Comparison of ENCODE assay signal across 27 mouse cellular contexts in genomic region chr7:142959752-142960151, GRCm38 (mm10). TPM values are rescaled to one million over a fixed set of nuclear protein-coding genes. Genes with fewer than 3 reads are reported as not detected.
"Had no signal": no experiment of that assay in that cellular context is flagged by ENCODE, and none has a peak within 500 bp of the region (broad histone marks: within the 10 kb centered on the region; RNA-seq: fewer than 3 reads in every experiment).

No protein-coding gene starts in this region.

- DNase-seq: gastrocnemius, postnatal 14 days; gastrocnemius, postnatal 36 days; heart, adult 11 months; heart, adult 2 months; heart, postnatal 14 days; heart, postnatal 36 days; kidney, adult 11 months; kidney, adult 2 months; kidney, adult 9 months; kidney, postnatal 14 days; kidney, postnatal 36 days; layer of hippocampus, adult 9-11 months; layer of hippocampus, postnatal 36 days; left cerebral cortex, postnatal 4 days had no signal

- H3K36me3 ChIP-seq: heart, embryonic 13.5 days; heart, embryonic 15.5 days; hindbrain, embryonic 15.5 days; kidney, embryonic 15.5 days; limb, embryonic 13.5 days; limb, embryonic 15.5 days; liver, embryonic 12.5 days had no signal

- H3K4me3 ChIP-seq: heart, adult 2 months; heart, embryonic 13.5 days; heart, embryonic 15.5 days; hindbrain, embryonic 15.5 days; kidney, embryonic 15.5 days; limb, embryonic 13.5 days; limb, embryonic 15.5 days; liver, embryonic 12.5 days had no signal

- H3K9ac ChIP-seq: heart, embryonic 13.5 days; heart, embryonic 15.5 days; hindbrain, embryonic 15.5 days; kidney, embryonic 15.5 days; limb, embryonic 13.5 days; limb, embryonic 15.5 days; liver, embryonic 12.5 days had no signal

- ATAC-seq: hindbrain, postnatal 0 days; intestine, embryonic 16.5 days; liver, embryonic 12.5 days had no signal

- H3K4me2 ChIP-seq: heart, embryonic 11.5 days; heart, embryonic 13.5 days; heart, embryonic 15.5 days; hindbrain, embryonic 15.5 days; kidney, embryonic 15.5 days; limb, embryonic 13.5 days; limb, embryonic 15.5 days; liver, embryonic 12.5 days had no signal

- H3K4me1 ChIP-seq: heart, embryonic 13.5 days; heart, embryonic 15.5 days; hindbrain, embryonic 15.5 days; kidney, embryonic 15.5 days; limb, embryonic 15.5 days; liver, embryonic 12.5 days had no signal

- H3K27ac ChIP-seq: heart, adult 2 months; heart, embryonic 13.5 days; heart, embryonic 15.5 days; hindbrain, embryonic 15.5 days; hindbrain, postnatal 0 days; kidney, embryonic 15.5 days; kidney, postnatal 0 days; limb, embryonic 13.5 days; limb, embryonic 15.5 days; liver, embryonic 12.5 days had no signal

- H3K9me3 ChIP-seq: heart, embryonic 13.5 days; heart, embryonic 15.5 days; hindbrain, embryonic 15.5 days; kidney, embryonic 15.5 days; limb, embryonic 13.5 days; limb, embryonic 15.5 days; liver, embryonic 12.5 days had no signal

RNA-seq across cellular contexts. Expression of gene Ascl2, which starts 9.3 kb away (rescaled TPM):
- polyA plus RNA-seq: heart, postnatal 0 days; liver, adult 2 months had no signal

RNA-seq across cellular contexts. Expression of gene Th, which starts 28.8 kb away (rescaled TPM):
- polyA plus RNA-seq: liver, adult 2 months had no signal
